Mouse (Mus musculus) thymus, adult 2 months (tissue): Measurements from ENCODE around the gene Ift27.

Experiments used
- CTCF ChIP-seq: fragments of 200-500 bp; IDR thresholded peaks from 2 replicates; pipeline ENCODE4 v1.5.1; 2012; ENCODE audit warnings: mild to moderate bottlenecking, control low read depth, low read length, moderate library complexity, borderline replicate concordance; ENCODE audit not compliant: control insufficient read depth, poor library complexity, insufficient read depth; ENCODE audit errors: extremely low read depth
- POLR2A ChIP-seq: fragments of 200-500 bp; IDR thresholded peaks from 2 replicates; pipeline ENCODE4 v1.6.1; 2012; ENCODE audit warnings: mild to moderate bottlenecking, low read length, control low read depth, moderate library complexity; ENCODE audit not compliant: control insufficient read depth, poor library complexity, insufficient read depth; ENCODE audit errors: extremely low read depth

- TF ChIP-seq CTCF, result no peak
- TF ChIP-seq POLR2A, result no peak
Observed at GRCm38 (mm10) chr15:78165292-78165691, 8.6 kb downstream of the Ift27 start.
